Mouse (Mus musculus): ENCODE results near the gene Adamts18.

GRCm38 (mm10) chr8:113723873-113724538 is 124.5 kb downstream of the Adamts18 start:
- TF ChIP-seq GATA1 (IDR thresholded peaks at IDR 0.05; ENCODE audit: borderline replicate concordance, low read length) = no peak
- TF ChIP-seq FLI1 (IDR thresholded peaks at IDR 0.05; ENCODE audit: low read length) = no peak
